Mouse (Mus musculus): ENCODE measurements around the gene Cacng7. TPM values are rescaled to one million over a fixed set of nuclear protein-coding genes. Genes with fewer than 3 reads are reported as not detected.

Gene Cacng7
- 0.69 and 0.79 TPM in 2 replicates for polyA plus RNA-seq (2015; fragmentation: Nextera tagmentation; extraction: Ambion mirVana)

GRCm38 (mm10) chr7:3332619-3333521, at the start of gene Cacng7:
TSS of gene Cacng7 (plus strand) at chr7:3332955.
- Histone ChIP-seq H3K4me3 (ENCODE audit: low read depth, low read length) (peak within 1 kb of the TSS; percentile 51), H3K9me3 (ENCODE audit: control insufficient read depth, low read length) (no peaks in the 10 kb centered on the region), H3K27me3 (ENCODE audit: control insufficient read depth, insufficient read depth, low read length) (no peaks in the 10 kb centered on the region), H3K27ac (replicated peaks) (peak within 1 kb of the TSS; percentile 70), H3K4me1 (replicated peaks; ENCODE audit: control insufficient read depth, insufficient read depth) (no peaks in the 10 kb centered on the region), H3K4me2 (replicated peaks; ENCODE audit: low read depth) (peak within 1 kb of the TSS; percentile 56), H3K36me3 (ENCODE audit: control insufficient read depth, insufficient read depth, low read length) (no peaks in the 10 kb centered on the region), H3K9ac (ENCODE audit: low read length) (peak within 1 kb of the TSS; percentile 67)
- ATAC-seq (ENCODE audit: low FRiP score, low TSS enrichment) (peak; percentile 52; the same call in 1 of the 2 replicates), DNase-seq (ENCODE audit: low spot score) (peak; percentile 47)
- TF ChIP-seq CTCF (IDR thresholded peaks at IDR 0.05; ENCODE audit: low read depth) (no peak), EP300 (optimal IDR thresholded peaks at IDR 0.05) (no peak)
- WGBS: 2% methylated on average over 50 of the region's 65 CpGs

GRCm38 (mm10) chr7:3283081-3283875, 49.5 kb upstream of the Cacng7 start:
- no peaks in the 10 kb centered on the region for H3K9me3 ChIP-seq (ENCODE audit: control insufficient read depth, low read length)
- 81% methylated on average over 11 of the region's 11 CpGs for WGBS

GRCm38 (mm10) chr7:3284604-3285003, 48.2 kb upstream of the Cacng7 start:
- H3K4me3 ChIP-seq (ENCODE audit: low read depth, low read length): no peak overlapping the region
- no peaks in the 10 kb centered on the region for H3K36me3 ChIP-seq (ENCODE audit: control insufficient read depth, insufficient read depth, low read length)
- ATAC-seq (ENCODE audit: low FRiP score, low TSS enrichment): no peak
- H3K9ac ChIP-seq (ENCODE audit: low read length): no peak overlapping the region
- DNase-seq (ENCODE audit: low spot score): no peak
- WGBS: 84% methylated on average over 10 of the region's 10 CpGs
- H3K27me3 ChIP-seq (ENCODE audit: control insufficient read depth, insufficient read depth, low read length): no peaks in the 10 kb centered on the region
- no peaks in the 10 kb centered on the region; the same call in 1 of the 2 replicates for H3K4me1 ChIP-seq (replicated peaks; ENCODE audit: control insufficient read depth, insufficient read depth)
- H3K9me3 ChIP-seq (ENCODE audit: control insufficient read depth, low read length): no peaks in the 10 kb centered on the region
- H3K27ac ChIP-seq (replicated peaks): no peak overlapping the region
- no peak overlapping the region for H3K4me2 ChIP-seq (replicated peaks; ENCODE audit: low read depth)
- TF ChIP-seq EP300 (optimal IDR thresholded peaks at IDR 0.05) (no peak), CTCF (IDR thresholded peaks at IDR 0.05; ENCODE audit: low read depth) (no peak)

More at GRCm38 (mm10) chr7:3283081-3283875, 49.5 kb upstream of the Cacng7 start:
- no peak for DNase-seq (ENCODE audit: low spot score)
- Histone ChIP-seq H3K4me3 (ENCODE audit: low read depth, low read length) (no peak overlapping the region), H3K4me1 (replicated peaks; ENCODE audit: control insufficient read depth, insufficient read depth) (no peaks in the 10 kb centered on the region; the same call in 1 of the 2 replicates), H3K4me2 (replicated peaks; ENCODE audit: low read depth) (no peak overlapping the region), H3K27me3 (ENCODE audit: control insufficient read depth, insufficient read depth, low read length) (no peaks in the 10 kb centered on the region), H3K36me3 (ENCODE audit: control insufficient read depth, insufficient read depth, low read length) (no peaks in the 10 kb centered on the region), H3K27ac (replicated peaks) (no peak overlapping the region), H3K9ac (ENCODE audit: low read length) (no peak overlapping the region)
- TF ChIP-seq EP300 (optimal IDR thresholded peaks at IDR 0.05) (no peak), CTCF (IDR thresholded peaks at IDR 0.05; ENCODE audit: low read depth) (no peak)
- no peak for ATAC-seq (ENCODE audit: low FRiP score, low TSS enrichment)

GRCm38 (mm10) chr7:3286036-3286435, 46.7 kb upstream of the Cacng7 start:
- H3K4me2 ChIP-seq (replicated peaks; ENCODE audit: low read depth): no peak overlapping the region
- H3K9me3 ChIP-seq (ENCODE audit: control insufficient read depth, low read length): no peaks in the 10 kb centered on the region
- DNase-seq (ENCODE audit: low spot score) (no peak), ATAC-seq (ENCODE audit: low FRiP score, low TSS enrichment) (no peak)
- TF ChIP-seq CTCF (IDR thresholded peaks at IDR 0.05; ENCODE audit: low read depth) (no peak), EP300 (optimal IDR thresholded peaks at IDR 0.05) (no peak)
- H3K9ac ChIP-seq (ENCODE audit: low read length): no peak overlapping the region
- no peaks in the 10 kb centered on the region for H3K27me3 ChIP-seq (ENCODE audit: control insufficient read depth, insufficient read depth, low read length)
- WGBS: 93% methylated on average over 5 of the region's 5 CpGs
- no peak overlapping the region for H3K27ac ChIP-seq (replicated peaks)
- no peak overlapping the region for H3K4me3 ChIP-seq (ENCODE audit: low read depth, low read length)
- no peaks in the 10 kb centered on the region for H3K36me3 ChIP-seq (ENCODE audit: control insufficient read depth, insufficient read depth, low read length)
- H3K4me1 ChIP-seq (replicated peaks; ENCODE audit: control insufficient read depth, insufficient read depth): no peaks in the 10 kb centered on the region; the same call in 1 of the 2 replicates

DNA sequence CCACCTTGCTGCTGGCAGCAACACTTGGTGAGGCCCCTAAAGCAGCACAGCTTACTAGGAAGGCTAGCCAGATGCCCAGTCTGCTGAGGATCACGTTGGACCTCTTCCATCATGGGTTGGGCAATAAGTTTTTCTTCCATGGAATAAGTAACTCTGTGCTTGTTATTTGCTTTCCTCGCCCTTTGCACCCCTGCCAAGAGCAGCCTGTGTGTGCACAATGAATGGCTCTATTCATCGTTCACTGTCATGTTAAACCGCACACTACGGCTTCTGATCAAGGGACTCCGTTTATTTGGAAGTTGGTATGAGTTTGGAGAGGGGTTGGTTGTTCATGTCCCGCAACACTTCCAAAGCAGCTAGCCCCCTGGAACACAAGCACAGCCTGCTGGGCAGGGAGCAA, 45.6 kb upstream of the Cacng7 start:
- no peaks in the 10 kb centered on the region for H3K27me3 ChIP-seq (ENCODE audit: control insufficient read depth, insufficient read depth, low read length)
- peak; percentile 41; the same call in 1 of the 2 replicates for ATAC-seq (ENCODE audit: low FRiP score, low TSS enrichment)
- H3K27ac ChIP-seq (replicated peaks): peak overlapping the region; percentile 37; the same call in 1 of the 2 replicates
- DNase-seq (ENCODE audit: low spot score): peak; percentile 74
- H3K9ac ChIP-seq (ENCODE audit: low read length): no peak overlapping the region
- H3K36me3 ChIP-seq (ENCODE audit: control insufficient read depth, insufficient read depth, low read length): no peaks in the 10 kb centered on the region
- H3K4me2 ChIP-seq (replicated peaks; ENCODE audit: low read depth): no peak overlapping the region
- 40% methylated on average over 7 of the region's 7 CpGs for WGBS
- no peaks in the 10 kb centered on the region; the same call in 1 of the 2 replicates for H3K4me1 ChIP-seq (replicated peaks; ENCODE audit: control insufficient read depth, insufficient read depth)
- no peak overlapping the region for H3K4me3 ChIP-seq (ENCODE audit: low read depth, low read length)
- TF ChIP-seq EP300 (optimal IDR thresholded peaks at IDR 0.05): no peak
- TF ChIP-seq CTCF (IDR thresholded peaks at IDR 0.05; ENCODE audit: low read depth): no peak
- H3K9me3 ChIP-seq (ENCODE audit: control insufficient read depth, low read length): no peaks in the 10 kb centered on the region
